Mouse (Mus musculus): ENCODE data around the gene 2010003K11Rik.
"Not testable (repeated sequence)": the region's sequence is repeated elsewhere in the genome, so short reads cannot be mapped to it uniquely, and the experiment has no call there.

The 2010003K11Rik gene

DNA sequence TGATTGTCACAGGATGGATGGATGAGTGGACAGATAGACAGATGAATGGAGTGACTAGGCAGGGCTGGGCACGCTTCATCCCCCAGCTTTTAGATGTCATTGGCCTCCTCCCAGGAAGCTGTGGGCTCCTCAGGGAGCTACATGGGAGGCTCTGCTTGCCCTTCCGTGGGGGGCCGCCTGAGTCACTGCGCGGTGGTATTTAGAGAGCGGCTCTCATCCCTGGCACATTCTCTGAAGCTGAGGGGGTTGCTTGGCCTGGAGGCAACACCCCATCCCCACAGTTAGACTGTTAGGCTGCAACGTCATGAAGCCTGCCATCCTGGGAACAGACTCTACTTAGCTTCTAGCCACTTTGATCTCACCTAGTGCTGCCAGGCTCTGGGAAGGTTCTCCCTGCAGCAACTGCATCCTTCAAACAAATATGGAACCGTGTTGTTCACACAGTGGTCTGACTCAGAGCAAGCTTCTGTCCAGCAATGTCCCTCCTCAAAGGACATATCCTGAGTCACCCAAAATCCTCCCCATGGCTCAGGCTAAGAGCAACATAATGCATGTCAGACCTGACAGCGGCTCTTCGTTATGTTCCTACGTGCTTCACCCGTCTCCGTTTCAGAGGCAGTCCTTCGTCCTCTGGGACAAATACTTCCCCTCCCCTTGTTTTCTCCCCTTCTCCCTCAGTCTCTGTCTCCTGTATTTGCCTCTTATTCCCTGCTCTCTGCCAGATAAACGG, 43.1 kb downstream of the 2010003K11Rik start:
- peak; percentile 49 for DNase-seq

GRCm38 (mm10) chr19:4454040-4454439, 44.3 kb downstream of the 2010003K11Rik start:
- DNase-seq = not testable (repeated sequence)

- no peak for DNase-seq
Measured at GRCm38 (mm10) chr19:4452525-4452924, 45.9 kb downstream of the 2010003K11Rik start.

DNA sequence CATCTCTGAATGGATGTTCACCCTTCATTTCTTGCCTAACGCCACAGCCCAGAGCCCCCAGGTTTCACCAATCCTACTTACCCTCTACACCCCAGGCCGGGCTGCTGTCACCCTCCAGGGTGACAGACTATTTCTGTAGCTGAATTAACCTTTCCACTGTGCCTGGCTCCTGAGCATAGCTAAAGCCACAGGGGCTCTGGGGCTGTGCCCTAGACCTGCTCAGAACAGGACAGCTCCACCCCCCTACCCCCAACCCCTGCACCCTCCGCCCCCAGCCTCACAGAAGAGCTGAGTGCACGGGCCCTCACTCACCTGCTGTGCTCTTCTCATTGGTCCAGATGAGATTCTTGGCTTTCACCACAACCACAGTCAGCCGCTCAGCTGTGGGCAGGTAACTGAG, 46.4 kb downstream of the 2010003K11Rik start:
- DNase-seq = no peak

GRCm38 (mm10) chr19:4451098-4451497, 47.3 kb downstream of the 2010003K11Rik start:
- no peak for DNase-seq

GRCm38 (mm10) chr19:4450666-4451065, 47.7 kb downstream of the 2010003K11Rik start:
- DNase-seq = no peak

GRCm38 (mm10) chr19:4449230-4449629, 49.2 kb downstream of the 2010003K11Rik start:
- DNase-seq = no peak

DNA sequence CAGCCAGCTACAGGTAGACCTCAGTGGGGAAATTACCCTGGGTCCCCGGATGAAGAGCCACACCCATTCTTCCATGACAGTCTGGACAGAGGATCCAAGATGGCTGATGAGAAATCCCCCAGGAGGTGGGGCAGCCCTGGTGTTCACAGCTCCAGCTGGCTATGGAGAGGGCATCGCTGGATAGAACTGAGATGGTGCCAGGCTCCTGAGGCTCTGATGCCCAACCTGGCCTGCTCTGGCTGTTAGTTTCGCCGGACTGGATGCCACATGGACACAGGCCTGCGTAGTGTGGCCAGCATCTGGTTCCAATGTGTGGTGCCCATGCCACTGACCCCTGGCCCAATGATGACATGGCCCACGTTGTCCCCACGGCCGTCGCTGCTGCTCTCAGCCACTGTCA, 50.9 kb downstream of the 2010003K11Rik start:
- no peak for DNase-seq

All from right cerebral cortex, adult 18-20 months (tissue).